Mouse (Mus musculus) cerebellum, adult 2 months (tissue): ENCODE results near the gene Map2k4.

Experiments
- CTCF ChIP-seq: fragments of 200-500 bp; IDR thresholded peaks from 2 replicates; pipeline ENCODE4 v1.5.1; 2011; ENCODE audit warnings: low read depth, mild to moderate bottlenecking, control low read depth, low read length, moderate library complexity, borderline replicate concordance; ENCODE audit not compliant: insufficient read depth
- POLR2A ChIP-seq: fragments of 200-500 bp; IDR thresholded peaks from 2 replicates; pipeline ENCODE4 v1.6.1; 2011; ENCODE audit warnings: low read length, control low read depth, borderline replicate concordance; ENCODE audit not compliant: insufficient read depth

GRCm38 (mm10) chr11:65788154-65788553 is at the start of gene Map2k4:
- TF ChIP-seq CTCF (no peak), POLR2A (peak; percentile 78; the same call in 1 of the 2 replicates)
